ENCODE assay signal across 9 mouse cellular contexts in genomic region chr7:126198926-126199325, GRCm38 (mm10). TPM values are rescaled to one million over a fixed set of nuclear protein-coding genes. Genes with fewer than 3 reads are reported as not detected.
A peak's percentile ranks its signal among the peaks of the same experiment; 100 is the strongest.
DNase-seq lines count a peak whose midpoint lies in the region; ATAC-seq and TF ChIP-seq lines count a peak whose summit lies in the region.
"Had no signal": no experiment of that assay in that cellular context is flagged by ENCODE, and none has a peak within 500 bp of the region (broad histone marks: within the 10 kb centered on the region; RNA-seq: fewer than 3 reads in every experiment).

No protein-coding gene starts in this region.

- intact Hi-C loops in heart, postnatal 36 days (cut with DNase I), result no loop called here

- peak overlapping the region; percentile 97 for H3K9ac ChIP-seq in heart, embryonic 11.5 days (ENCODE audit: low read depth, low read length)
- H3K9ac ChIP-seq in forebrain, embryonic 13.5 days, result peak overlapping the region; percentile 97
- H3K9ac ChIP-seq in liver, embryonic 14.5 days (replicated peaks), result peak overlapping the region; percentile 91

- DNase-seq in heart, postnatal 36 days, result no peak
- peak in 1 of 3 experiments; percentile 36 for DNase-seq in liver, embryonic 14.5 days (ENCODE audit: low read depth in 3 of 3, low spot score in 3 of 3)
- DNase-seq in ovary, postnatal 36 days (ENCODE audit: low spot score), result no peak
- no peak for DNase-seq in layer of hippocampus, adult 11-12 months (ENCODE audit: low spot score)
- no peak for DNase-seq in kidney, adult 9 months

- no peak for ATAC-seq in heart, embryonic 11.5 days (replicated peaks; ENCODE audit: insufficient number of reproducible peaks, low FRiP score, low TSS enrichment)
- no peak for ATAC-seq in forebrain, embryonic 13.5 days
- no peak for ATAC-seq in liver, embryonic 14.5 days (ENCODE audit: insufficient read depth)

- no peaks in the 10 kb centered on the region for H3K9me3 ChIP-seq in heart, embryonic 11.5 days (replicated peaks; ENCODE audit: control insufficient read depth, low read length)
- H3K9me3 ChIP-seq in E14TG2a.4 (ENCODE audit: low read length), result no peaks in the 10 kb centered on the region
- H3K9me3 ChIP-seq in forebrain, embryonic 13.5 days (replicated peaks), result no peaks in the 10 kb centered on the region
- H3K9me3 ChIP-seq in liver, embryonic 14.5 days (ENCODE audit: control insufficient read depth, low read length), result no peaks in the 10 kb centered on the region

- TF ChIP-seq EP300 in liver, embryonic 14.5 days (IDR thresholded peaks at IDR 0.05; ENCODE audit: low read depth), result no peak

- peak overlapping the region; percentile 91 for H3K4me2 ChIP-seq in heart, embryonic 11.5 days
- H3K4me2 ChIP-seq in forebrain, embryonic 13.5 days, result peak overlapping the region; percentile 93
- peak overlapping the region; percentile 71 for H3K4me2 ChIP-seq in liver, embryonic 14.5 days (ENCODE audit: low read depth)

- WGBS in heart, embryonic 11.5 days (ENCODE audit: insufficient replicate concordance), result no CpG with 5 or more reads among the region's 1 CpGs
- 33% methylated on average over 1 of the region's 1 CpGs for WGBS in forebrain, embryonic 13.5 days
- WGBS in liver, embryonic 14.5 days (ENCODE audit: insufficient replicate concordance), result 8% methylated on average over 1 of the region's 1 CpGs

- 0 out of 2 replicates have a peak overlapping the region, but pooled peaks have one; percentile 15 for H3K27ac ChIP-seq in heart, embryonic 11.5 days (ENCODE audit: low read depth, low read length)
- no peak overlapping the region for H3K27ac ChIP-seq in forebrain, embryonic 13.5 days
- no peak overlapping the region for H3K27ac ChIP-seq in liver, embryonic 14.5 days

- no peak for TF ChIP-seq CTCF in E14TG2a.4 (conservative IDR thresholded peaks at IDR 0.05; ENCODE audit: low read length)
- no peak for TF ChIP-seq CTCF in liver, embryonic 14.5 days (IDR thresholded peaks at IDR 0.05; ENCODE audit: low read depth)

- H3K4me1 ChIP-seq in heart, embryonic 11.5 days (ENCODE audit: control insufficient read depth, insufficient read depth, low read length), result peaks cover 11% of the 10 kb centered on the region
- peaks cover 48% of the 10 kb centered on the region for H3K4me1 ChIP-seq in E14TG2a.4 (replicated peaks; ENCODE audit: low read depth, low read length)
- peaks cover 33% of the 10 kb centered on the region for H3K4me1 ChIP-seq in forebrain, embryonic 13.5 days
- peaks cover 18 to 30% of the 10 kb centered on the region in 2 experiments for H3K4me1 ChIP-seq in liver, embryonic 14.5 days (replicated peaks; ENCODE audit: control insufficient read depth in 2 of 2, insufficient read depth in 2 of 2, low read length in 1 of 2)

- no peaks in the 10 kb centered on the region for H3K27me3 ChIP-seq in heart, embryonic 11.5 days (ENCODE audit: control insufficient read depth, insufficient read depth, low read length)
- no peaks in the 10 kb centered on the region for H3K27me3 ChIP-seq in E14TG2a.4 (ENCODE audit: insufficient read depth, low read length)
- no peaks in the 10 kb centered on the region for H3K27me3 ChIP-seq in forebrain, embryonic 13.5 days
- no peaks in the 10 kb centered on the region for H3K27me3 ChIP-seq in liver, embryonic 14.5 days (ENCODE audit: control insufficient read depth, insufficient read depth, low read length)
- H3K27me3 ChIP-seq: Patski had no signal

- H3K4me3 ChIP-seq in heart, embryonic 11.5 days (ENCODE audit: low read depth, low read length), result peak overlapping the region; percentile 97
- H3K4me3 ChIP-seq in E14TG2a.4 (replicated peaks; ENCODE audit: low read length), result peak overlapping the region; percentile 98
- peak overlapping the region; percentile 97 for H3K4me3 ChIP-seq in forebrain, embryonic 13.5 days
- peak overlapping the region; percentile 86 to 89 for H3K4me3 ChIP-seq in liver, embryonic 14.5 days (ENCODE audit: insufficient read depth in 1 of 2, low read depth in 2 of 2, low read length in 2 of 2)

- no peaks in the 10 kb centered on the region for H3K36me3 ChIP-seq in heart, embryonic 11.5 days (ENCODE audit: control insufficient read depth, insufficient read depth, low read length)
- H3K36me3 ChIP-seq in E14TG2a.4 (ENCODE audit: insufficient read depth, low read length), result peaks cover 22% of the 10 kb centered on the region
- no peaks in the 10 kb centered on the region for H3K36me3 ChIP-seq in forebrain, embryonic 13.5 days (ENCODE audit: poor library complexity, severe bottlenecking)
- no peaks in the 10 kb centered on the region for H3K36me3 ChIP-seq in liver, embryonic 14.5 days (replicated peaks; ENCODE audit: control insufficient read depth, insufficient read depth, low read depth)

RNA-seq across cellular contexts. Expression of gene Xpo6, which starts 1.4 kb away (rescaled TPM):
- 39.9 and 44.3 TPM in 2 replicates for polyA plus RNA-seq in heart, embryonic 11.5 days (2014; fragmentation: Nextera tagmentation; extraction: Ambion mirVana)
- 10 to 100 TPM; 20.9 to 23.6 TPM for total RNA-seq in heart, postnatal 36 days (2021)
- polyA plus RNA-seq in forebrain, embryonic 13.5 days (2015; fragmentation: Nextera tagmentation; extraction: Ambion mirVana), result 47.7 and 54.6 TPM in 2 replicates
- 47.5 and 52.3 TPM in 2 replicates for polyA plus RNA-seq in liver, embryonic 14.5 days (2012; rRNA removed)
- 18.2 and 19.2 TPM in 2 replicates for polyA plus RNA-seq in liver, embryonic 14.5 days (2014; fragmentation: Nextera tagmentation; extraction: Ambion mirVana)
